Mouse (Mus musculus): ENCODE measurements at regions not wholly inside any gene's neighbourhood (a gene's known extent, or its start where the extent isn't known, plus 50 kb on each side); places are given as distances from the start of the nearest gene placed in this dataset.

DNA sequence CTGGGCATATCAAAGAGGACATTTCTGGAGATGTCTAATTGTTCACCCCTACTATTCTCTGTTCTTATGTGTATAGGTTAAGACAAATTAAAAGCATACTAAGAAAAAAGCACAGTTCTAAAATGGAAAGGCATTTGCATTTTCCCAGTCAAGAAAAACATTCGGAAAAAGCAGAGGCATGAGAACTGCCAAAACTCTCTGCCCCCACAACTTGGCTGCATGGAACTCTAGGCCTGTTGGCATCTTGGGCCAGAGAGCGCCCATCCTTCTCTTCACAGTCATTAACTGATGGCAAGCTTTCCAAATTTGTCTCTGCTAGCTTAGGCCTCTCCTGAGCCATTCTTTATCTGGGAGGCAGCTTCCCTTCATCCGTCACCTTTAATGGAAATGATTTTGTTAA, 281.6 kb downstream of the Tex13c3 start:
- no peak overlapping the region for H3K4me3 ChIP-seq (ENCODE audit: low read depth, low read length)
- DNase-seq = no peak
- ATAC-seq (ENCODE audit: insufficient read depth) = no peak
- 89% methylated on average over 3 of the region's 3 CpGs for WGBS
- no peak overlapping the region for H3K9ac ChIP-seq
- H3K9me3 ChIP-seq (ENCODE audit: low read depth, low read length) = no peaks in the 10 kb centered on the region
- no peaks in the 10 kb centered on the region for H3K4me1 ChIP-seq (ENCODE audit: insufficient read depth)
- no peak overlapping the region for H3K27ac ChIP-seq (ENCODE audit: low read depth)
- TF ChIP-seq CTCF (IDR thresholded peaks at IDR 0.05; ENCODE audit: low read depth) = no peak
- H3K27me3 ChIP-seq (ENCODE audit: insufficient read depth, low read length) = no peaks in the 10 kb centered on the region
- no peaks in the 10 kb centered on the region for H3K36me3 ChIP-seq (ENCODE audit: insufficient read depth)
- no peak overlapping the region for H3K4me2 ChIP-seq

DNA sequence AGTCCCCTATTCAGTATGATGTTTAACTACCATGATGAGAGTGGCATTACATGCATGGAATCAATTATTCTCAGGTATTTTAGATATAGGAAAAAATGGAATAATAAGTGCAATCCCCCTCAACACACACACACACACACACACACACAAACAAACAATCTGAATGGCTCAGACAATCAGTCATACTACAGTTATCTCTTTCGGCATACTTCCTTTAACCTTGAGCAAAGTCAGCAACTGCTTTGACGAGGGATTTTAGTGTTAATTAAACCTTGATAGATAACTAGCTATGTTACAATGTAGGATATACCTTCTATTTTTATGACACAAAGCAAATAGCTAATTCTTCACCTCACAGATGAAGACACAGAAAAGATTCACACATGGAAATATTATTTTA, 312.1 kb downstream of the Tex13c3 start:
- Histone ChIP-seq H3K27ac (ENCODE audit: low read depth) (no peak overlapping the region), H3K36me3 (ENCODE audit: insufficient read depth) (no peaks in the 10 kb centered on the region), H3K4me1 (ENCODE audit: insufficient read depth) (no peaks in the 10 kb centered on the region), H3K9me3 (ENCODE audit: low read depth, low read length) (no peaks in the 10 kb centered on the region), H3K4me3 (ENCODE audit: low read depth, low read length) (no peak overlapping the region), H3K27me3 (ENCODE audit: insufficient read depth, low read length) (no peaks in the 10 kb centered on the region), H3K4me2 (no peak overlapping the region), H3K9ac (no peak overlapping the region)
- ATAC-seq (ENCODE audit: insufficient read depth) (no peak), DNase-seq (no peak)
- WGBS = 70% methylated on average over 2 of the region's 2 CpGs
- no peak for TF ChIP-seq CTCF (IDR thresholded peaks at IDR 0.05; ENCODE audit: low read depth)

DNA sequence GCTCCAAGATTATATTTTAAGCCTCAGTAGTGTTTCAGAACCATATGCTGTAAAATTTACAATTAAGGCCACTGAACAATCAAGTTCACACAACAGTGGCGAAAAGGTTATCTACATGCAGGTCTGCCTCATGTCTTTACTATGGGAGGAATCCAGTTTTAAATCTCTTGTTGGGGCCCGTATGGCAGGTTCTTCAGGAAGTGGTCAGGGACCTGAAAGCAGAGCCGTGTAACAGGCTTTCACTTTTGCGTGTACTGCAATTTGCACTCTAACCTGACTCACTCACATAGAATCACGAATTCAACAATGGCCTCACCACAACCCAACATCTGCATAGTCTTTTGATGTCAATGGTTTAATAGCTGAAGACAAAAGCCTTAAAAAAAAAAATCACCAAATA, 312.6 kb downstream of the Tex13c3 start:
- DNase-seq = no peak
- no peak for ATAC-seq (ENCODE audit: insufficient read depth)
- WGBS = 58% methylated on average over 5 of the region's 5 CpGs
- no peak overlapping the region for H3K27ac ChIP-seq (ENCODE audit: low read depth)
- no peaks in the 10 kb centered on the region for H3K27me3 ChIP-seq (ENCODE audit: insufficient read depth, low read length)
- no peak overlapping the region for H3K9ac ChIP-seq
- H3K36me3 ChIP-seq (ENCODE audit: insufficient read depth) = no peaks in the 10 kb centered on the region
- H3K4me2 ChIP-seq = no peak overlapping the region
- no peaks in the 10 kb centered on the region for H3K9me3 ChIP-seq (ENCODE audit: low read depth, low read length)
- no peak for TF ChIP-seq CTCF (IDR thresholded peaks at IDR 0.05; ENCODE audit: low read depth)
- no peak overlapping the region for H3K4me3 ChIP-seq (ENCODE audit: low read depth, low read length)
- no peaks in the 10 kb centered on the region for H3K4me1 ChIP-seq (ENCODE audit: insufficient read depth)

- WGBS = 50% methylated on average over 1 of the region's 1 CpGs
- no peak for TF ChIP-seq CTCF (IDR thresholded peaks at IDR 0.05; ENCODE audit: low read depth)
- Histone ChIP-seq H3K9ac (no peak overlapping the region), H3K36me3 (ENCODE audit: insufficient read depth) (no peaks in the 10 kb centered on the region), H3K27ac (ENCODE audit: low read depth) (no peak overlapping the region), H3K4me2 (peak overlapping the region; percentile 51; the same call in 1 of the 2 replicates), H3K4me1 (ENCODE audit: insufficient read depth) (no peaks in the 10 kb centered on the region), H3K4me3 (ENCODE audit: low read depth, low read length) (no peak overlapping the region), H3K27me3 (ENCODE audit: insufficient read depth, low read length) (no peaks in the 10 kb centered on the region), H3K9me3 (ENCODE audit: low read depth, low read length) (no peaks in the 10 kb centered on the region)
- ATAC-seq (ENCODE audit: insufficient read depth) = peak; percentile 52; the same call in 1 of the 2 replicates
- peak; percentile 40 for DNase-seq
Observed at GRCm38 (mm10) chrX:19168111-19168510, 313.0 kb downstream of the Tex13c3 start.

GRCm38 (mm10) chrX:19167121-19167853, 313.8 kb downstream of the Tex13c3 start:
- H3K4me1 ChIP-seq (ENCODE audit: insufficient read depth) = no peaks in the 10 kb centered on the region
- H3K4me2 ChIP-seq = peak overlapping the region; percentile 51
- DNase-seq = peak; percentile 70
- ATAC-seq (ENCODE audit: insufficient read depth) = peak; percentile 95
- no peaks in the 10 kb centered on the region for H3K27me3 ChIP-seq (ENCODE audit: insufficient read depth, low read length)
- no peak for TF ChIP-seq CTCF (IDR thresholded peaks at IDR 0.05; ENCODE audit: low read depth)
- H3K9ac ChIP-seq = peak overlapping the region; percentile 30; the same call in 1 of the 2 replicates
- peak overlapping the region; percentile 25 for H3K4me3 ChIP-seq (ENCODE audit: low read depth, low read length)
- H3K36me3 ChIP-seq (ENCODE audit: insufficient read depth) = no peaks in the 10 kb centered on the region
- WGBS = 36% methylated on average over 12 of the region's 12 CpGs
- no peaks in the 10 kb centered on the region for H3K9me3 ChIP-seq (ENCODE audit: low read depth, low read length)
- peak overlapping the region; percentile 67; the same call in 1 of the 2 replicates for H3K27ac ChIP-seq (ENCODE audit: low read depth)

DNA sequence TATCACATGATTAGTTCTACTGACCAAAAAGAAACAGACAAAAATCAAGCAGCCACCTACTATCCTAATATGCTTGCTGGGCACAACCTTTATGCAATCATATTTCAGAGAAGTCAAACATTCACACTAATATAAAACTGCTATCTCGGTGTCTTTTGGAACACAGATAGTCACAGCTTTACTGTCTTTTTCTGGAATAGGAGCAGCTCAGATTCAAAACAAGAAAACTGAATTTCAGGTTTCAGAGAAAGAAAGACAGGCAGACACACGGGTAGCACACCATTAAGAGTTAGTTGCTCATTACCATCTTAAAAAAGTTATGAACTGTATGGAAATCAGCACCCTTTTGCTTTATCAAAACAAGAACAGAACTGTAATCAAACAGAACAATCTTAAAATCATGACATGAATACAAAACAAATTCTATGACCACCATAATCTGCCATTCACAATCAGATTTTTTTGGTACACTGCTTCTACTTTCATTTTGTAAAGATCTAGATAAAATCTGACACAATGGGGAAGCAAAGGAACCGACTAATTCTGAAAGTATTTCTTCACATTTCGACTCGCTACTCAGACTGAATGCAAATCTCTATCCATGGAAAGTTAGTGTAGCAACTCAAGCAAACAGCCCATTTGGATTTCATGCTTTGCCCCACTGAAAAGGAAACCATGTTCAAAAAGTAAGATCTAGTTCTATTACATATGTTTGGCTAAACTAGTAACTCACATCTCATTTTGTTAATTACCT, 315.1 kb downstream of the Tex13c3 start:
- DNase-seq (no peak), ATAC-seq (ENCODE audit: insufficient read depth) (no peak)
- TF ChIP-seq CTCF (IDR thresholded peaks at IDR 0.05; ENCODE audit: low read depth) = no peak
- Histone ChIP-seq H3K4me1 (ENCODE audit: insufficient read depth) (no peaks in the 10 kb centered on the region), H3K4me2 (peak overlapping the region; percentile 51), H3K27me3 (ENCODE audit: insufficient read depth, low read length) (no peaks in the 10 kb centered on the region), H3K4me3 (ENCODE audit: low read depth, low read length) (peak overlapping the region; percentile 25; the same call in 1 of the 2 replicates), H3K9me3 (ENCODE audit: low read depth, low read length) (no peaks in the 10 kb centered on the region), H3K27ac (ENCODE audit: low read depth) (no peak overlapping the region), H3K36me3 (ENCODE audit: insufficient read depth) (no peaks in the 10 kb centered on the region), H3K9ac (no peak overlapping the region)
- WGBS = 53% methylated on average over 5 of the region's 5 CpGs

DNA sequence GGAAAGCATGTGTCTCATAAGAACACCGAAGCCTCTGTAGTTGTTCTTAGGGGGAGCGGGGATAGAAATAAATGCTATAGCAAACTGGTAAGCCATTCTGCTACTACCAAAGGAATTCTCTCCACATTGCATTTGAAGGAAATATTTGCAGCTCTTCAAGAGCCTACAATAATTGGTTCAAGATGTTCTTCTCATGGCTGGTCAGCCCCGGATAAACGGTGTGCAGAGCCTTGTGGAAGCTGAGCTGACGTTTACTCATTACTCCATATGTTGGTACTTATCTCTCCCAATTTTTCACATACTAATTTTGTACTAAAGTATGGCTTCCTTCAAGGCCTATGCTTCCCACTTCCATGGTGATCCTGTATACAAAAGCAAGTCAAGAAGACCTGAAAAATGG, 317.0 kb downstream of the Tex13c3 start:
- TF ChIP-seq CTCF (IDR thresholded peaks at IDR 0.05; ENCODE audit: low read depth) = no peak
- H3K4me2 ChIP-seq = no peak overlapping the region
- WGBS = 62% methylated on average over 5 of the region's 5 CpGs
- no peaks in the 10 kb centered on the region for H3K27me3 ChIP-seq (ENCODE audit: insufficient read depth, low read length)
- H3K9ac ChIP-seq = no peak overlapping the region
- H3K4me3 ChIP-seq (ENCODE audit: low read depth, low read length) = no peak overlapping the region
- no peaks in the 10 kb centered on the region for H3K4me1 ChIP-seq (ENCODE audit: insufficient read depth)
- ATAC-seq (ENCODE audit: insufficient read depth) (no peak), DNase-seq (no peak)
- H3K27ac ChIP-seq (ENCODE audit: low read depth) = no peak overlapping the region
- no peaks in the 10 kb centered on the region for H3K9me3 ChIP-seq (ENCODE audit: low read depth, low read length)
- no peaks in the 10 kb centered on the region for H3K36me3 ChIP-seq (ENCODE audit: insufficient read depth)
